Mouse (Mus musculus): ENCODE data around the gene Hoxd10.

The Hoxd10 gene

DNA sequence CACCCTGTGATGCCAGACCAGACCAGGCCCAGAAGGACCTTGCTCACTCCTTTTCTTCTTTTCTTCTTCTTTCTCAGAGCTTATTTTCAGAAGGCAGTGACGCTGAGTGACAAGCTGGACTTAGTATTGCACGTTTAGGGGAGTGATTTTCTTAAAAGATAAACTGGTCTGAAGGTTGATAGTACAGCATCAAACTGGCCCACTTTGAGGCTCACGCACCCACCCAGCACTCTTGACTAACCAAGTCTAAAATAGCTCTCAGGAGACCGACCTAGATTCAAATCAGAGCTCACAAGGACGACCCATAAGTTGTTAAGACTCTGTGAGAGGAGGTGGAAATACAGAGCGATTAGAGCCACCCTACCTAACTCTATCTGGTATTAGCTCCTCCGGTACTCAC lies 25.3 kb upstream of the Hoxd10 start:
- no peak for DNase-seq (ENCODE audit: extremely low spot score)

DNA sequence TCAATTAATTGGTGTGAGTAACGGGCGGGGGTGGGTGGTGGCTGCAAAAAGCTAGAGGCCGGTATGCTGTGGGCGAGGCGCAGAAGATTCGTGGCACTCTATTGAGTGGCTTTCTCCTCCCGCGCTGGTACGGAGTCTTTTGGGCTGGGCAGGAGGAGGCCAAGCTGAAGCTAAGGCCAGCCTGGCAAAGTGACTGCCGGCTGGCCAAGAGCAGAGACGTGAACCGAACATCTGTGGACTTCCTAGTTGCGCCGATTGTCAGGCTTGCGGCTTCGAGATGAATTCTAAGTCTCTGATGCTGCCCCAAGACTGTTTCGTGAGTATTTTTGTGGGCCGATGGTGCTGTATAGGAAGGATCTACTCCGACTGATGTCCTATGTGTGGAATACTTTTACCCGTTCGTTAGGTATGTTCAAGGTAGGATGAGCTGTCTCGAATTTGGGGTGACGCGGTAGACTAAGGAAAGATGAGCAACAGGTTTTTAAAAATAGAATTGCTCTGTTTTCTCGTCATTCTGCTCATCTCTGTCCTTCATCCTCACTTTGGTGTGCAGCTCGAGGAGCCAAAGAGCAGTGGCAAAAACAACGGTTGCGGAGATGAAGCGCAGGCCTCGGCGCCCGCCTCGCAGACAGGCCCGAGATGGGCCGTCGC lies 24.4 kb upstream of the Hoxd10 start:
- DNase-seq (ENCODE audit: extremely low spot score) = no peak

GRCm38 (mm10) chr2:74667842-74668357 lies 23.8 kb upstream of the Hoxd10 start, which contains the start of gene Hoxd13:
TSS of gene Hoxd13 (plus strand) at chr2:74668310.
- DNase-seq (ENCODE audit: extremely low spot score) = no peak

DNA sequence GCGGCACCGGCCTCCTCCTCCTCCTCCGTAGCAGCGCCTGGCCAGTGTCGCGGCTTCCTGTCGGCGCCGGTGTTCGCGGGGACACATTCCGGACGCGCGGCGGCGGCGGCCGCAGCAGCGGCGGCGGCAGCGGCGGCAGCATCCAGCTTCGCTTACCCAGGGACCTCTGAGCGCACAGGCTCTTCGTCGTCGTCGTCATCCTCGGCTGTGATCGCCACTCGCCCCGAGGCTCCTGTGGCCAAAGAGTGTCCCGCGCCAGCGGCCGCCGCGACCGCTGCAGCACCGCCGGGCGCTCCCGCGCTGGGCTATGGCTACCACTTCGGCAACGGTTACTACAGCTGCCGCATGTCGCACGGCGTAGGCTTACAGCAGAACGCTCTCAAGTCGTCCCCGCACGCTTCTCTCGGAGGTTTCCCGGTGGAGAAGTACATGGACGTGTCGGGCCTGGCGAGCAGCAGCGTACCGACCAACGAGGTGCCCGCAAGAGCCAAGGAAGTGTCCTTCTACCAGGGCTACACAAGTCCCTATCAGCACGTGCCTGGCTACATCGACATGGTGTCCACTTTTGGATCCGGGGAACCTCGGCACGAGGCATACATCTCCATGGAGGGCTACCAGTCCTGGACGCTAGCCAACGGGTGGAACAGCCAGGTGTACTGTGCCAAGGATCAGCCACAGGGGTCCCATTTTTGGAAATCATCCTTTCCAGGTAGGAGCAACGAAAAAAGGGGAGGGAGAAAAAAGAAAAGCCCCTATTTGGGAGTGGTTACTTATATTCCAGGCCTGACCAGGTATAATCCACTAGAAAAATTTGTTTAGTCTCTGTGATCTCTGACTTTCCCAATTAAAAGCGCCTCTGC lies 23.1 kb upstream of the Hoxd10 start:
- no peak for DNase-seq (ENCODE audit: extremely low spot score)

- DNase-seq (ENCODE audit: extremely low spot score) = no peak
Observed at GRCm38 (mm10) chr2:74669230-74669578, 22.5 kb upstream of the Hoxd10 start.

- no peak for DNase-seq (ENCODE audit: extremely low spot score)
Observed at GRCm38 (mm10) chr2:74669650-74670235, 22.0 kb upstream of the Hoxd10 start.

GRCm38 (mm10) chr2:74670632-74671188 lies 21.0 kb upstream of the Hoxd10 start:
- no peak for DNase-seq (ENCODE audit: extremely low spot score)

- DNase-seq (ENCODE audit: extremely low spot score) = no peak
Observed at GRCm38 (mm10) chr2:74671847-74672246, 19.9 kb upstream of the Hoxd10 start.

DNA sequence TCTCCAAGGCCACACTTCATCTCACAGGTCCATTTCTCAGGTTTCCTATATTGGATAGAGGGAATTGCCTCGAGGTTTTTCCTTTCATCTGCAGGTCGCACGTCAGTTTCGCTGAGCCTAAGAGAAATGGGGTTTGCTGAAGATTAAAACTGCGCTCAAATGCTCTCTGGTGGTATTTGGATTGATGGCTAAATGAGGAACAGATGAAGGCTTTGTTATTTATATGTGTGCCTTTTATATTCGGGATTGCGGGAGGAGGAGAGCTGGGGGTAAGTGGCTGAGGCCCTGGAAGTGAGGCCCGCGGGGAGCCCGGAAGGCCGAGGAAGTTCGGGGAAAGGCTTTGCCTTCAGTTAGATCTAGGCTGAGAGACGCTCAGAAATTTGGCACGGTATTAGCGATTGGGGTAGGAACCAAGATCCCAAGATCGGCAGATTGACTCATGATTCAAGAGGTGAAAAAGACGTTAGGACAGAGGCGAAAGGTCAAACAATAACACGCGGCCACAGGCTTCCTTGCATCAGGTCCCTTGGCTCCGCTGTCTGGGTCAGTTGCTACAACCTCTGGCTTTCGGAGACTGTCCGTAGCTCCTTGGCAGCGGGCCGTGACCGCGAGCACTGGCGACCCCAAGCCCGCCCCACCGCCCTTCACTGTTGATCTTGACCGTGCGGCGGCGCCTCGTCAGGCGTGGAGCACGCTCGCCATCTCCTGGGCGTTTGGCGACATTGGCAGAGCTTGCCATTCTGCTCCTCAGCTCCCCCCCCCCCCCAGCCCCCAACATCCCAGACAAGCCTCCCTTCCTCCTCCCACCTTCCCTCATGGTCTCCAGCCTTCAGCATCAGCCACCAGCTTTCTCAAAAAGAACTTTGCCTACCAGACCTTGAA lies 19.0 kb upstream of the Hoxd10 start:
- peak; percentile 80 for DNase-seq (ENCODE audit: extremely low spot score)

GRCm38 (mm10) chr2:74673835-74674425 lies 17.8 kb upstream of the Hoxd10 start:
- no peak for DNase-seq (ENCODE audit: extremely low spot score)

DNA sequence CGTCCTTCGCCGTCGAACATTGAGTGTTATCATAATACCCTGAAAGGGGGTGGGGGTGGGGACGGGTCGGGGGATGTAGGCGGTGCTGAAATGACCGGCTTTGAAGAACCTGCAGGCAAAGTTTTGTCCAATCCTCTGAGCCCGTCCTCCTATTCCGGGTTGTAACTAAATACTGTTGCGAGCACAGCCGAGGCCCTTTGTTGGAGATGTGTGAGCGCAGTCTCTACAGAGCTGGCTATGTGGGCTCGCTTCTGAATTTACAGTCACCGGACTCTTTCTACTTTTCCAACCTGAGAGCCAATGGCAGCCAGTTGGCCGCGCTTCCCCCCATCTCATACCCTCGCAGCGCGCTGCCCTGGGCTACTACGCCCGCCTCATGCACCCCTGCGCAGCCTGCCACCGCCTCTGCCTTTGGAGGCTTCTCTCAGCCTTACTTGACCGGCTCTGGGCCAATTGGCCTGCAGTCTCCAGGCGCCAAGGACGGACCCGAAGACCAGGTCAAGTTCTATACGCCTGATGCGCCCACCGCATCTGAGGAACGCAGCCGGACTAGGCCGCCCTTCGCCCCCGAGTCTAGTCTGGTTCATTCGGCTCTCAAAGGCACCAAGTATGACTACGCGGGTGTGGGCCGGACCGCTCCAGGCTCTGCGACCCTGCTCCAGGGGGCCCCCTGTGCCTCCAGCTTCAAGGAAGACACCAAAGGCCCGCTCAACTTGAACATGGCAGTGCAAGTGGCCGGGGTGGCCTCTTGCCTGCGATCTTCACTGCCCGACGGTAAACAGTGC lies 16.7 kb upstream of the Hoxd10 start, which contains the start of gene Hoxd12:
Hoxd12 (plus strand) TSS at position 133 of the 785 bp plus-strand sequence.
- DNase-seq (ENCODE audit: extremely low spot score) = no peak

DNA sequence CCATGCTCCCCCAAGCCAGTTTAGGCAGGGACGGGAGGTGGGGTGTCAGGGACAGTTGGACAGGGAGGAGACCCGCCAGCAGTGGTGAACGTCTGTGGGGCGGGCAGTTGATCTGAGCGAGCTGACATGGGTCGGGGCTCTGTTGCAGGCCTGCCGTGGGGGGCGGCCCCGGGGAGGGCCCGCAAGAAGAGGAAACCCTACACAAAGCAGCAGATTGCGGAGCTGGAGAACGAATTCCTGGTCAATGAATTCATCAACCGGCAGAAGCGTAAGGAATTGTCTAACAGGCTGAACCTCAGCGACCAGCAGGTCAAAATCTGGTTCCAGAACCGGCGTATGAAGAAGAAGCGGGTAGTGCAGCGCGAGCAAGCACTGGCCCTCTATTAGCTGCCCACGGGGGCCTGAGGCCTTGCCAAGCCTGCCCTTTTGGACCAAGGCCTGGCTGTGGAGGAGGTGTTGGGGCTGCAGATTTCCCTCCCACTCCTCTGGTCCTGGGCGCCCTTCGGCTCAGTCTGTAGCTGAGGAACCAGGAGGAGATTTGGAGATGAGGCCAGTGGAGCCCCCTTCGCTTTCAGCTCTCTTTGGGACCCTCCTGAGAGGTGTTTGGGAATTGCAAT lies 15.9 kb upstream of the Hoxd10 start:
- no peak for DNase-seq (ENCODE audit: extremely low spot score)

DNA sequence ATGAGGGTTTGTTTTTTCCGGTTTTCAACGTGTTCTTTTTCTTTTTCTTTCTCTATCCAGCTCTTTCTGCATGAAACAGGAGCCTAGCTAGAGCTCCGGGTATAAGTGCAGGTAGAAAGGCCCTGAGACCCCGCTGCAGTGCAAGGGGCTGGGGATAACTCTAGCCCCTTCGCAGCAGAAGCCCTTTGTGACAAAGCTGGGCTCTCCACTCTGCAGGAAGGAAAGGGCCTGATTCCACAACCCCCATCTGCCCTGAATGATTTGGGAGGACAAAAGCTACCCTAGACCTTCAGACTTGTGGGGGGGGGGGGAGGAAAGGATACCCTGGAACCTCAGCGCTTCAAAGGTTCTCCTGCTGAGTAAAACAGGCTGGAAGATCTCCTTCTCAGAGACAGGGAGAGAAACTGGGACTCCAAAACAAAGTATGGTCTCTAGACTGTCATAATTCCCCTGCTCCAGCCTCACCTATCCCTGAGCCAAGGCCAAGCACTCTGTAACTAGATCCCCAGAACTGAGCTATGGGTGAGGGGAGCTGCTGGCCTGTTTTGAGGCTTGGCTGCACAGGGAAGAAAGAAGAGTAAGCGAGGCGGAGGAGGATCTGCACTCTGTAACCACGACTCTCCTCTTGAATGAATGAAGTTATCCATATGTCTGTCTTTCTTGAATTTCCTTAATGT lies 15.2 kb upstream of the Hoxd10 start:
- DNase-seq (ENCODE audit: extremely low spot score) = no peak

- DNase-seq (ENCODE audit: extremely low spot score) = no peak
Observed at GRCm38 (mm10) chr2:74677106-74677505, 14.6 kb upstream of the Hoxd10 start.

- no peak for DNase-seq (ENCODE audit: extremely low spot score)
Observed at GRCm38 (mm10) chr2:74678891-74679595, 12.7 kb upstream of the Hoxd10 start, which contains the start of gene Hoxd11. TSS of gene Hoxd11 (plus strand) at chr2:74679557.

DNA sequence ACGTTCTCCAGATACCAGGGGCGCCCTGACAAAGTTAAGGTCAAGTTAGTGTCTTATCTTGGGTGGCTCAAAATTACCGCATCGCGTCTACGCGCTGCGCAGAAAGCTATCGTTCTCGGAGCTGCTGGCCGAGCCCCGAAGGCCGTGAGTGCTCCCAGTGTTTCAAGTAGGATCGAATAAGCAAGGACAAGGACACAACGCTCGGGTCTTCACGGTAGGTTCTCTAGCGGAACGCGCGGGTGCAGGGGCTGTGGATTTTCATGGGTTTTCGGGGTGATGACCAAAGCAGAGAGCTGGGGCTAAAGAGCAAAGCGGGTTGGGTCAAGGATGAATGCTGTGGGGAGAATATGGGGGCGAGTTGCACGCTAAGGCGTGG lies 12.1 kb upstream of the Hoxd10 start:
- DNase-seq (ENCODE audit: extremely low spot score) = no peak

GRCm38 (mm10) chr2:74679980-74680379 lies 11.7 kb upstream of the Hoxd10 start:
- no peak for DNase-seq (ENCODE audit: extremely low spot score)
